Mouse (Mus musculus) embryonic fibroblast, embryonic 13.5 days (primary cell): ENCODE measurements at regions not wholly inside any gene's neighbourhood (a gene's known extent, or its start where the extent isn't known, plus 50 kb on each side); places are given as distances from the start of the nearest gene placed in this dataset.

Experiments
- CTCF ChIP-seq: IDR thresholded peaks from 2 replicates; pipeline ENCODE4 v1.5.1; 2011; ENCODE audit warnings: mild to moderate bottlenecking, control low read depth, low read length, moderate library complexity, borderline replicate concordance; ENCODE audit not compliant: insufficient read depth
- POLR2A ChIP-seq: IDR thresholded peaks from 2 replicates; pipeline ENCODE4 v1.6.1; 2011; ENCODE audit warnings: low read depth, mild to moderate bottlenecking, control low read depth, low read length, moderate library complexity

DNA sequence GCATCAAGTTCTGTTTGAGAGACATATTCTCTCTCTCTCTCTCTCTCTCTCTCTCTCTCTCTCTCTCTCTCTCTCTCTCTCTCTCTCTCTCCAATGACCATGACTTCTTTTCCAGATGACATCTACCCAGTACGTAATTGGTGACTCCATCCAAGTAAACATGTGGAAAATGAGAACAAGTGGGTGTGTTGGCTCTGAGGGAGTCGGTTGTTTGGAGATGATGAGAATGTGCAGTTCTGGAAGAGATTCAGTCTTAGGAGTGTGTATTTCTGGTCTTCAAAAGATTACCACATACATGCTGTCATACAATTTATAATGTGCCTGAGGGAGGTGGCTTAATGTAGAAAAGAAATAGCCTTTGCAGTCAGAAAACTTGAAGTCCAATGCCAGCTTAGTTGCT, 175.3 kb upstream of the Gm12728 start:
- TF ChIP-seq CTCF (no peak), POLR2A (no peak)
